Mouse (Mus musculus) liver, adult 2 months (tissue): ENCODE data around the gene Uqcrq.

Experiments
- CTCF ChIP-seq: fragments of 200-500 bp; IDR thresholded peaks from 2 replicates; pipeline ENCODE4 v1.5.1; 2011; ENCODE audit warnings: low read depth, low read length, control low read depth
- POLR2A ChIP-seq: fragments of 200-500 bp; IDR thresholded peaks from 2 replicates; pipeline ENCODE4 v1.6.1; 2011; ENCODE audit warnings: low read length, control low read depth; ENCODE audit not compliant: insufficient read depth; ENCODE audit errors: extremely low read depth

- TF ChIP-seq CTCF = no peak
- no peak for TF ChIP-seq POLR2A
Measured at GRCm38 (mm10) chr11:53441921-53442320, 11.3 kb upstream of the Uqcrq start.
